Mouse (Mus musculus) brain, embryonic 14.5 days (tissue): ENCODE data around the gene Atp6v0e.

Source experiments
- CTCF ChIP-seq: fragments of 200-500 bp; IDR thresholded peaks from 2 replicates; pipeline ENCODE4 v1.5.1; 2012; ENCODE audit warnings: inconsistent platforms, mild to moderate bottlenecking, moderate library complexity, borderline replicate concordance; ENCODE audit not compliant: insufficient read depth, insufficient read length; ENCODE audit errors: extremely low read depth
- POLR2A ChIP-seq: fragments of 200-500 bp; IDR thresholded peaks from 2 replicates; pipeline ENCODE4 v1.6.1; 2012; ENCODE audit warnings: mild to moderate bottlenecking, inconsistent platforms, borderline replicate concordance; ENCODE audit not compliant: poor library complexity, insufficient read depth, insufficient read length, severe bottlenecking; ENCODE audit errors: extremely low read depth

GRCm38 (mm10) chr17:26681276-26681675, 18.2 kb downstream of the Atp6v0e start:
- TF ChIP-seq CTCF (no peak), POLR2A (no peak)
